Mouse (Mus musculus): ENCODE measurements around the gene Cx3cr1.

DNA sequence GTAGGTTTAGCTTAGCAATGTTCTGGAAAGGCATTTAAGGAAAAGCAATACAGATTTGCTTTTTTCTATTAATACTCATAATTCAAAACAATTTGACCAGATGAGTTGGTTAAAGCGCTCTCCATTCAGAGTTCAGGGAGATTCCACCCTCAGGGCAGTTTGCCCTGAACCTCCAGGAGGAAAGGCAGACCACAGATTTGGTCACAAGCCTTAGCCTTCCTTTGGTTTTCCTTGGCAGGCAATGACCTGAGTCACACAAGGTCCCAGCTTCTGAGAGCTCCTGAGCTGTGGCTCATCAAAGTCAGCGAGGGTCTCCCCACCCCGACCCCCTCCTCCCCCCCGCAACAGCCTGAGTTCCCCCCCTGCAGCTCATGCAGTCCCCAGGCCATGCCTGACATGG lies 5.4 kb downstream of the Cx3cr1 start:
- TF ChIP-seq CTCF (IDR thresholded peaks at IDR 0.05; ENCODE audit: low read depth) (no peak), EP300 (IDR thresholded peaks at IDR 0.05; ENCODE audit: low read depth) (no peak)

Measured in liver, postnatal 0 days (tissue).